Mouse (Mus musculus) stomach, postnatal 0 days (tissue): Measurements from ENCODE around the gene Klhl12. TPM values are rescaled to one million over a fixed set of nuclear protein-coding genes. Genes with fewer than 3 reads are reported as not detected.
"Not testable (repeated sequence)": the region's sequence is repeated elsewhere in the genome, so short reads cannot be mapped to it uniquely, and the experiment has no call there.

Source experiments
- ATAC-seq: fragments of 200-750 bp; cut with Nextera tagmentation; 2 replicates; pipeline ENCODE4 v1.8.0; 2017; ENCODE audit not compliant: low FRiP score, low TSS enrichment
- DNase-seq: peaks from one replicate; pipeline ENCODE4 v3.0.0-alpha.2; 2016; ENCODE audit warnings: low spot score
- H3K27ac ChIP-seq: fragments of 300-500 bp; sonication (generic); replicated peaks from 2 replicates; pipeline ENCODE4 v1.5.1; 2014; ENCODE audit warnings: mild to moderate bottlenecking, control low read depth
- H3K27me3 ChIP-seq: fragments of 300-500 bp; sonication (generic); 2 replicates; pipeline ENCODE4 v1.6.1; 2014; ENCODE audit warnings: low read length; ENCODE audit not compliant: control insufficient read depth, insufficient read depth
- H3K36me3 ChIP-seq: fragments of 300-500 bp; sonication (generic); 2 replicates; pipeline ENCODE4 v1.6.1; 2014; ENCODE audit warnings: low read length, mixed read lengths; ENCODE audit not compliant: control insufficient read depth, insufficient read depth
- H3K4me1 ChIP-seq: fragments of 300-500 bp; sonication (generic); replicated peaks from 2 replicates; pipeline ENCODE4 v1.6.1; 2014; ENCODE audit warnings: antibody characterized with exemption; ENCODE audit not compliant: control insufficient read depth, insufficient read depth
- H3K4me2 ChIP-seq: fragments of 300-500 bp; sonication (generic); replicated peaks from 2 replicates; pipeline ENCODE4 v1.6.1; 2014; ENCODE audit warnings: low read depth, mild to moderate bottlenecking, control low read depth, moderate library complexity
- H3K4me3 ChIP-seq: fragments of 300-500 bp; sonication (generic); 2 replicates; pipeline ENCODE4 v1.5.1; 2014; ENCODE audit warnings: low read depth, low read length, control low read depth
- H3K9ac ChIP-seq: fragments of 300-500 bp; sonication (generic); 2 replicates; pipeline ENCODE4 v1.6.1; 2014; ENCODE audit warnings: mild to moderate bottlenecking, low read length, control low read depth, mixed read lengths
- H3K9me3 ChIP-seq: fragments of 300-500 bp; sonication (generic); 2 replicates; pipeline ENCODE4 v1.6.1; 2016; ENCODE audit warnings: low read length; ENCODE audit not compliant: control insufficient read depth
- CTCF ChIP-seq: IDR thresholded peaks from 2 replicates; pipeline ENCODE4 v1.5.1; 2016; ENCODE audit warnings: antibody characterized with exemption, low read depth, mild to moderate bottlenecking, moderate library complexity
- EP300 ChIP-seq: optimal IDR thresholded peaks from 2 replicates; pipeline ENCODE3; 2016; ENCODE audit warnings: antibody characterized with exemption
- WGBS: fragments of 180-500 bp; shearing (Covaris S2); extraction: QIAGEN DNeasy Blood & Tissue Kit; methylation state at CpG from one replicate; pipeline ENCODE4 v1.1.7; 2014; 5-methylcytosine and 5-hydroxymethylcytosine counted together
- polyA plus RNA-seq: library from polyadenylated mRNA; unstranded; fragments of >200 nt; fragmentation: Nextera tagmentation; extraction: Ambion mirVana; gene quantifications from 2 replicates; pipeline ENCODE4 v1.2.1, GENCODE M21; 2015

Klhl12 gene
- polyA plus RNA-seq, 1 experiment from 2014 or later: 10.0 TPM

- no peaks in the 10 kb centered on the region for H3K27me3 ChIP-seq
- peak overlapping the region; percentile 86 for H3K27ac ChIP-seq
- H3K4me3 ChIP-seq: peak overlapping the region; percentile 52
- 23% methylated on average over 16 of the region's 16 CpGs for WGBS
- ATAC-seq: peak; percentile 20
- H3K4me1 ChIP-seq: peaks cover 6% of the 10 kb centered on the region
- no peaks in the 10 kb centered on the region for H3K9me3 ChIP-seq
- H3K4me2 ChIP-seq: peak overlapping the region; percentile 91
- no peak for TF ChIP-seq CTCF
- H3K9ac ChIP-seq: peak overlapping the region; percentile 65; the same call in 1 of the 2 replicates
- H3K36me3 ChIP-seq: peaks cover 2% of the 10 kb centered on the region; the same call in 1 of the 2 replicates
- no peak for DNase-seq
These were observed 58.7 kb downstream of the Klhl12 start for GRCm38 (mm10) chr1:134513876-134514590.

GRCm38 (mm10) chr1:134515891-134516290 is 60.6 kb downstream of the Klhl12 start:
- H3K4me3 ChIP-seq: no peak overlapping the region
- peaks cover 6% of the 10 kb centered on the region for H3K4me1 ChIP-seq
- TF ChIP-seq CTCF: no peak
- H3K27ac ChIP-seq: no peak overlapping the region
- 67% methylated on average over 2 of the region's 2 CpGs for WGBS
- DNase-seq (no peak), ATAC-seq (no peak)
- no peak overlapping the region for H3K4me2 ChIP-seq
- no peak overlapping the region for H3K9ac ChIP-seq
- H3K27me3 ChIP-seq: no peaks in the 10 kb centered on the region
- H3K36me3 ChIP-seq: no peaks in the 10 kb centered on the region
- H3K9me3 ChIP-seq: no peaks in the 10 kb centered on the region

- ATAC-seq (no peak), DNase-seq (no peak)
- H3K27ac ChIP-seq: no peak overlapping the region
- no peak overlapping the region for H3K4me3 ChIP-seq
- TF ChIP-seq EP300: no peak
- no peaks in the 10 kb centered on the region for H3K9me3 ChIP-seq
- WGBS: 25% methylated on average over 4 of the region's 4 CpGs
- H3K4me1 ChIP-seq: peaks cover 6% of the 10 kb centered on the region
- H3K4me2 ChIP-seq: no peak overlapping the region
- H3K36me3 ChIP-seq: no peaks in the 10 kb centered on the region
- H3K9ac ChIP-seq: no peak overlapping the region
- no peaks in the 10 kb centered on the region for H3K27me3 ChIP-seq
These were observed 61.3 kb downstream of the Klhl12 start for GRCm38 (mm10) chr1:134516491-134517198.

GRCm38 (mm10) chr1:134517841-134518240 is 62.5 kb downstream of the Klhl12 start:
- not testable (repeated sequence) for H3K36me3 ChIP-seq, H3K9ac ChIP-seq, ATAC-seq, H3K27me3 ChIP-seq, H3K27ac ChIP-seq, H3K9me3 ChIP-seq, H3K4me2 ChIP-seq, DNase-seq, H3K4me3 ChIP-seq, H3K4me1 ChIP-seq
- WGBS: 90% methylated on average over 13 of the region's 14 CpGs

GRCm38 (mm10) chr1:134518677-134519076 is 63.3 kb downstream of the Klhl12 start:
- Histone ChIP-seq H3K4me3 (no peak overlapping the region), H3K36me3 (no peaks in the 10 kb centered on the region), H3K27ac (no peak overlapping the region), H3K4me1 (peaks cover 2% of the 10 kb centered on the region; the same call in 1 of the 2 replicates), H3K9ac (no peak overlapping the region), H3K27me3 (no peaks in the 10 kb centered on the region), H3K9me3 (no peaks in the 10 kb centered on the region), H3K4me2 (no peak overlapping the region; the same call in 1 of the 2 replicates)
- WGBS: 9% methylated on average over 7 of the region's 7 CpGs
- ATAC-seq (peak; percentile 80), DNase-seq (peak; percentile 85)
- TF ChIP-seq EP300 (no peak), CTCF (peak; percentile 92)

- H3K9me3 ChIP-seq, DNase-seq, ATAC-seq, H3K4me1 ChIP-seq, H3K9ac ChIP-seq, H3K27ac ChIP-seq, H3K27me3 ChIP-seq, H3K36me3 ChIP-seq, H3K4me3 ChIP-seq, H3K4me2 ChIP-seq: not testable (repeated sequence)
- 77% methylated on average over 5 of the region's 5 CpGs for WGBS
These were observed 63.9 kb downstream of the Klhl12 start for GRCm38 (mm10) chr1:134519201-134519600.
